Mouse (Mus musculus) olfactory bulb, adult 2 months (tissue): ENCODE measurements around the gene Loxl4.

Experiments used
- CTCF ChIP-seq: fragments of 200-500 bp; IDR thresholded peaks from 2 replicates; pipeline ENCODE4 v1.5.1; 2012; ENCODE audit warnings: low read depth, mild to moderate bottlenecking, low read length, moderate library complexity; ENCODE audit not compliant: insufficient read depth
- POLR2A ChIP-seq: fragments of 200-500 bp; IDR thresholded peaks from 2 replicates; pipeline ENCODE4 v1.6.1; 2012; ENCODE audit warnings: mild to moderate bottlenecking, low read depth, low read length, moderate library complexity; ENCODE audit not compliant: insufficient read depth

DNA sequence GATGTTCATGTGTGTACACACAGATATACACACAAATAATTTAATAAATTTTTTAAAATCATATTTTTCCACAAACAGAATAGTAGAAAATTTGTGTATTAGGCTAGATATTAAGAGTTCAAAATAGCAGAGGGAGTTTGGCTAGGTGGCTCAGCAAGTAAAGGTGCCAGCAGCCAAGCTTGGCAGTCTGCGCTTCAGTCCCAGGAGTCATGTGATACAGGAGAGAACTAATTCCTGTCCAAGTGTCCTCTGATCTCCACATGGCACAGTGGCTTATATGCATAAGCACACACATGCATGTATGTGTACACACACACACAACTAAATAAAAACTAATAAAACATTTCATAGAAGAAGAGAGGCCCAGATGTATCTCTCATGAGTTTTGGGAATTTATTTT, 50.6 kb downstream of the Loxl4 start:
- TF ChIP-seq POLR2A: no peak
- no peak for TF ChIP-seq CTCF
